Mouse (Mus musculus): ENCODE data around the gene Rbms1. TPM values are rescaled to one million over a fixed set of nuclear protein-coding genes. Genes with fewer than 3 reads are reported as not detected.

Rbms1 gene
- polyA plus RNA-seq, 1 experiment: 23.8 TPM

DNA sequence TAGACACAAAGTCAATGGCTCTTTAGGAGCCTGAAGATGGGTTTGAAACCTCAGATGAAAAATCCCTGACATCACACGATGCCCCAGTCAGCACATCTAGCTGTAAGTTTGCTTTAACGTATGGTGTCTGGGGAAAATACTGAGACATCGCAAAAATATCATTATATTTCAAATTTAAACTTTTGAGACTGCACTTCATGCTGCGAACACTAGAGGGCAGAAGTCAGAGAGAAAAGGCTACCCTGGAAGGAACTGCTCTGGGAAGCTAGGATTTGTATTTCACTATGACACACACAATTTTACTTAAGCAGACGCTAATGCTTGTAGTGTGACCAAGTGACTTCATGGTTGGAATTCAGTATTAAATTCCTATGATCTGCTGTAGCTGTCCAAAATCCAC is 242.1 kb downstream of the Rbms1 start:
- H3K27ac ChIP-seq (ENCODE audit: control insufficient read depth, insufficient read depth, low read depth, low read length, poor library complexity): no peak overlapping the region
- TF ChIP-seq POLR2A (IDR thresholded peaks at IDR 0.05; ENCODE audit: borderline replicate concordance, control insufficient read depth, low read depth, low read length) (no peak), CTCF (IDR thresholded peaks at IDR 0.05; ENCODE audit: control insufficient read depth, insufficient read depth, low read length) (no peak)
- H3K4me1 ChIP-seq (ENCODE audit: control insufficient read depth, insufficient read depth, low read length): no peaks in the 10 kb centered on the region
- no peak overlapping the region for H3K4me3 ChIP-seq (replicated peaks; ENCODE audit: control insufficient read depth, low read depth, low read length)
- 16% methylated on average over 5 of the region's 5 CpGs for WGBS

- no peak overlapping the region for H3K4me3 ChIP-seq (replicated peaks; ENCODE audit: control insufficient read depth, low read depth, low read length)
- H3K4me1 ChIP-seq (ENCODE audit: control insufficient read depth, insufficient read depth, low read length): no peaks in the 10 kb centered on the region
- no peak overlapping the region for H3K27ac ChIP-seq (ENCODE audit: control insufficient read depth, insufficient read depth, low read depth, low read length, poor library complexity)
- TF ChIP-seq CTCF (IDR thresholded peaks at IDR 0.05; ENCODE audit: control insufficient read depth, insufficient read depth, low read length): no peak
- no peak for TF ChIP-seq POLR2A (IDR thresholded peaks at IDR 0.05; ENCODE audit: borderline replicate concordance, control insufficient read depth, low read depth, low read length)
- 87% methylated on average over 8 of the region's 8 CpGs for WGBS
Measured at GRCm38 (mm10) chr2:60720205-60720604, 242.8 kb downstream of the Rbms1 start.

DNA sequence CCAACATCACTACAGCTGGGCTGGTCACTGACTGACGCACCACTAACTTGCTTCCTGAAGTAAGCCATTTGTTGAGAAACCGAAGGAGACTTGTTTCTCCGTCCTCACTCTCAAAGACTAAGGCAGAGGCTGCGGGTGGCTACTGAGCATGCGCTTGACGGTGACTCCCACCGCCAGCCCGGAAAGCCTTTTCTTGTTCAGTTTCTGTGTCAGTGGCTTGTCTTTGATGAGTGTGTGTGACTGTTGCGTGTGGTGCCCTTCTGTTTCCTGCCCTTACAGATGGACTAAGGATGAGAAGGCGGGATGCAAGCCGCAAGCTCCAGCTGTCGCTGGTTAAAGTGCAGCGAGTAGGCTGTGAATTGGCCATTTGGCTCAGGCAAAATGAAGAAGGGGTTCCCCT is 245.6 kb downstream of the Rbms1 start:
- no peak overlapping the region for H3K4me3 ChIP-seq (replicated peaks; ENCODE audit: control insufficient read depth, low read depth, low read length)
- 50% methylated on average over 13 of the region's 13 CpGs for WGBS
- no peaks in the 10 kb centered on the region for H3K4me1 ChIP-seq (ENCODE audit: control insufficient read depth, insufficient read depth, low read length)
- H3K27ac ChIP-seq (ENCODE audit: control insufficient read depth, insufficient read depth, low read depth, low read length, poor library complexity): no peak overlapping the region
- TF ChIP-seq POLR2A (IDR thresholded peaks at IDR 0.05; ENCODE audit: borderline replicate concordance, control insufficient read depth, low read depth, low read length) (no peak), CTCF (IDR thresholded peaks at IDR 0.05; ENCODE audit: control insufficient read depth, insufficient read depth, low read length) (no peak)

DNA sequence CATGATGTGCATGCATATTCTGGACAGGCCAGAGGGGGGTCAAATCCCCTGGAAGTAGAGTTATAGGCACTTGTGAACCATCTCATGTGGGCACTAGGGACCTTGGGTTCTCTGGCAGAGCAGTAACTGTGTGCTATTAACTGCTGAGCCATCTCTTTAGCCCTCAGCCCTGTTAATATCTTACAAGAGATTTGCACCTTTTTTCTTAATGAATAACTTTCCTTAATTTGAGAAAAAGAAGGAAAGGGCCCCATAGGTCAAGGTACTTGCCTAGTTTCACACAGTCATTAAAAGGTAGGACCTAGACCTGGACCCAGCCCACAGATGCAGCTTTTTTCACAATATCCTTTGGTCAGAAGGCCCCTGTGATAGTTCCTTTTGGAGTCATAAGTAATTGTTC is 246.4 kb downstream of the Rbms1 start:
- Histone ChIP-seq H3K4me1 (ENCODE audit: control insufficient read depth, insufficient read depth, low read length) (no peaks in the 10 kb centered on the region), H3K27ac (ENCODE audit: control insufficient read depth, insufficient read depth, low read depth, low read length, poor library complexity) (no peak overlapping the region), H3K4me3 (replicated peaks; ENCODE audit: control insufficient read depth, low read depth, low read length) (no peak overlapping the region)
- no peak for TF ChIP-seq CTCF (IDR thresholded peaks at IDR 0.05; ENCODE audit: control insufficient read depth, insufficient read depth, low read length)

DNA sequence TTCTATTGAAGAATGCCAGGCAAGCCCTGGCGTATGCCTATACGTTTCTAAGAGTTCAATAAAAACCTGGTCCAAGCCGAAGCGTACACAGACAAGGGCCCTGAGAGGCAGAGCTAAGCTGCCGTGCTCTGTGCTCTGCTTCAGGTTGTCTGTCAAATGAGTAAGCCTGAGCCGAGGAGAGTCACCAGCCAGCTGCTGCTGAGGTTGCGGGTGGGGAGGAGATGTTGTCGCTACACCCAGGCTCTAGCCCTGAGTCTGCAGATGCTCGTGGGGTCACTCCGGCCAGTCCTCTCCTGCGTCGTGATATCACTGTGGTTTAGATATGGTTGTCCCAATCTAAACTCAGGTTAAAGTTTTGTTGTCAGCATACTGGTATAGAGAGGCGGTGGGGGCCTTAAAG is 247.2 kb downstream of the Rbms1 start:
- Histone ChIP-seq H3K27ac (ENCODE audit: control insufficient read depth, insufficient read depth, low read depth, low read length, poor library complexity) (no peak overlapping the region), H3K4me1 (ENCODE audit: control insufficient read depth, insufficient read depth, low read length) (no peaks in the 10 kb centered on the region), H3K4me3 (replicated peaks; ENCODE audit: control insufficient read depth, low read depth, low read length) (no peak overlapping the region)
- 86% methylated on average over 13 of the region's 13 CpGs for WGBS
- TF ChIP-seq POLR2A (IDR thresholded peaks at IDR 0.05; ENCODE audit: borderline replicate concordance, control insufficient read depth, low read depth, low read length): no peak
- no peak for TF ChIP-seq CTCF (IDR thresholded peaks at IDR 0.05; ENCODE audit: control insufficient read depth, insufficient read depth, low read length)

GRCm38 (mm10) chr2:60714971-60715502 is 248.0 kb downstream of the Rbms1 start:
- H3K4me1 ChIP-seq (ENCODE audit: control insufficient read depth, insufficient read depth, low read length): no peaks in the 10 kb centered on the region
- no peak for TF ChIP-seq POLR2A (IDR thresholded peaks at IDR 0.05; ENCODE audit: borderline replicate concordance, control insufficient read depth, low read depth, low read length)
- no peak for TF ChIP-seq CTCF (IDR thresholded peaks at IDR 0.05; ENCODE audit: control insufficient read depth, insufficient read depth, low read length)
- H3K27ac ChIP-seq (ENCODE audit: control insufficient read depth, insufficient read depth, low read depth, low read length, poor library complexity): no peak overlapping the region
- no peak overlapping the region for H3K4me3 ChIP-seq (replicated peaks; ENCODE audit: control insufficient read depth, low read depth, low read length)
- WGBS: 65% methylated on average over 8 of the region's 8 CpGs

- Histone ChIP-seq H3K27ac (ENCODE audit: control insufficient read depth, insufficient read depth, low read depth, low read length, poor library complexity) (no peak overlapping the region), H3K4me1 (ENCODE audit: control insufficient read depth, insufficient read depth, low read length) (no peaks in the 10 kb centered on the region), H3K4me3 (replicated peaks; ENCODE audit: control insufficient read depth, low read depth, low read length) (no peak overlapping the region)
- no peak for TF ChIP-seq POLR2A (IDR thresholded peaks at IDR 0.05; ENCODE audit: borderline replicate concordance, control insufficient read depth, low read depth, low read length)
- TF ChIP-seq CTCF (IDR thresholded peaks at IDR 0.05; ENCODE audit: control insufficient read depth, insufficient read depth, low read length): no peak
- 43% methylated on average over 7 of the region's 7 CpGs for WGBS
Measured at GRCm38 (mm10) chr2:60714475-60714874, 248.5 kb downstream of the Rbms1 start.

- H3K4me1 ChIP-seq (ENCODE audit: control insufficient read depth, insufficient read depth, low read length): no peaks in the 10 kb centered on the region
- TF ChIP-seq CTCF (IDR thresholded peaks at IDR 0.05; ENCODE audit: control insufficient read depth, insufficient read depth, low read length): no peak
- no peak for TF ChIP-seq POLR2A (IDR thresholded peaks at IDR 0.05; ENCODE audit: borderline replicate concordance, control insufficient read depth, low read depth, low read length)
- 72% methylated on average over 8 of the region's 8 CpGs for WGBS
Measured at GRCm38 (mm10) chr2:60713857-60714256, 249.1 kb downstream of the Rbms1 start.

DNA sequence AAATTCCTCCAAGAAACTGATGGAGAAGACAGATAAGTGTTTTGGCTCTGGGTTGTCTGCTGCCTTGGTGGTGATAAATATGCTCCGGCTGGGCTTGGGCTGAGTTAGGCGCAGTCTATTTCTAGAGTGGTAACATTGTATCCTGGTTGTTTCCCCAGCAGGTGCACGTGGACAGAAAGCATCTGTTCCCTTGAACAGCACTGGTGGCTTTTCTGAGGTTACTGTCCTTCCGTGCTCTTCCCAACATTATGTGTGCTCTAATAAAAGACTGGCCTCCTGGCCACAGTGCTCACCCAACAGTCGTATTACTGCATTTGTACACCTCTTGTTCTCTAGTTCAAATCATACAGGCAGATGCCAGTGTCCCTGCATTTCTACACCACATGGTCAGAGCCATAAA is 250.1 kb downstream of the Rbms1 start:
- 80% methylated on average over 5 of the region's 5 CpGs for WGBS
- H3K27ac ChIP-seq (ENCODE audit: control insufficient read depth, insufficient read depth, low read depth, low read length, poor library complexity): no peak overlapping the region
- TF ChIP-seq POLR2A (IDR thresholded peaks at IDR 0.05; ENCODE audit: borderline replicate concordance, control insufficient read depth, low read depth, low read length) (no peak), CTCF (IDR thresholded peaks at IDR 0.05; ENCODE audit: control insufficient read depth, insufficient read depth, low read length) (no peak)
- no peak overlapping the region for H3K4me3 ChIP-seq (replicated peaks; ENCODE audit: control insufficient read depth, low read depth, low read length)
- no peaks in the 10 kb centered on the region for H3K4me1 ChIP-seq (ENCODE audit: control insufficient read depth, insufficient read depth, low read length)

More at GRCm38 (mm10) chr2:60713857-60714256, 249.1 kb downstream of the Rbms1 start:
- H3K27ac ChIP-seq (ENCODE audit: control insufficient read depth, insufficient read depth, low read depth, low read length, poor library complexity): no peak overlapping the region
- H3K4me3 ChIP-seq (replicated peaks; ENCODE audit: control insufficient read depth, low read depth, low read length): no peak overlapping the region

All from bone marrow, adult 2 months (tissue).